Mouse (Mus musculus) urinary bladder, postnatal 25 days (tissue): ENCODE measurements around the gene Mrgprg.
A peak's percentile ranks its signal among the peaks of the same experiment; 100 is the strongest.

ENCODE experiments used
- DNase-seq: peaks from one replicate; pipeline ENCODE4 v3.0.0; 2022; ENCODE audit warnings: low spot score

The Mrgprg gene

DNA sequence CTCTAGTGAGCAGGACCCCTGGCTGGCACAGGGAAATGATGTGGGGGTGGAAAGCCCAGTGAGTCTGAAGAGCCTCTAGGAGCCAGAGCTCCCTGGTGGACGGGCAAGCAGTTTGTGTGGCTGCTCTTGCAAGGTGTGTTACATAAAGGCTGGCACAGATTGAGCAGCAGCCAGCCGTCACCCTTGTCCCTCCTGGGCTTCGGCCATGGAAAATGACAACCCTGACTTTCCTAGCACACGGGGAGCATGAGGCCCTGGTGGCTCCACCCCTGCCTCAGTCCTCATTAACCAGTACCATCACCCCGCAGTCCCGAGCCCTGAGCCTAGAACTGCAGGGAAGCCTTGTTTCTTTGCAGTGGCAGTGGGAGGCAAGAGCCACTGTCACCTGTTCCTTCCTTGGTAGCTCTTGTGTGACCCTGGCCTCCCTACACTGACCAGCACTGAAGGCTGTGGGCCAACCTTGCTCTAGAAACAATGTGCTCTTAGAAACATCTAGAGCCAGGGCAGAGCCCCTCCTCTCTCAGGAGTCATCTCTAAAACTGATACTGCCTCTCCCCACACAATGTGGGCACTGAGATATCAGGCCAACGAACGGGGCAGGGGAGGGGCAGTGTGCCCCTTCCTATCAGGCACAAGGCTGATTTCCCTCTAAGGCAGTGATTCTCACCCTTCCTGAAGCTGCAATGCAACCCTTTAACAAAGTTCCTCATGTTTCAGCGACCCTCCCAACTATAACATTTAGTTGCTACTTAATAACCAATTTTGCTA is 11.3 kb downstream of the Mrgprg start:
- DNase-seq: no peak

- peak; percentile 65 for DNase-seq
These were observed 12.6 kb downstream of the Mrgprg start for GRCm38 (mm10) chr7:143753990-143754715.

DNA sequence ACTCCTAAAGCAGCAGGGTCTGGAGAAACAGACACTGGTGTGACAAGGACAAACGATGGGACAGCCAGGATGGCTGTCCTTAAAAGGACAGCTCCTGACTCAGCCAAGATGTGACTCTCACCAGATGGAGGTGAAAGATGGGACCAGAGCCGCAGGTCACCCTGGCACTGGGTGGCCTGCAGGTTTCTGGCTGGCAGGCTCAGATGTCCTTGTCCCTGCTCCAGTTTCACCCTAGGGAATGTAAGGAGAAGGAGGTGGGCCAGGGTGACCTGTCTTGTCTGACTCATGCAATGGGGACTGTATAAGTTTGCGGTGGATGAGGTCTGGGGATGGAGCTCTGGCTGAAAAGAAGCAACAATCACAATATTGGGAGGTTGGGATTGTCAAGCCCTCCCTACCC is 14.2 kb downstream of the Mrgprg start:
- DNase-seq: no peak

GRCm38 (mm10) chr7:143752056-143752455 is 14.7 kb downstream of the Mrgprg start:
- no peak for DNase-seq

- DNase-seq: no peak
These were observed 15.4 kb downstream of the Mrgprg start for GRCm38 (mm10) chr7:143751380-143751779.

DNA sequence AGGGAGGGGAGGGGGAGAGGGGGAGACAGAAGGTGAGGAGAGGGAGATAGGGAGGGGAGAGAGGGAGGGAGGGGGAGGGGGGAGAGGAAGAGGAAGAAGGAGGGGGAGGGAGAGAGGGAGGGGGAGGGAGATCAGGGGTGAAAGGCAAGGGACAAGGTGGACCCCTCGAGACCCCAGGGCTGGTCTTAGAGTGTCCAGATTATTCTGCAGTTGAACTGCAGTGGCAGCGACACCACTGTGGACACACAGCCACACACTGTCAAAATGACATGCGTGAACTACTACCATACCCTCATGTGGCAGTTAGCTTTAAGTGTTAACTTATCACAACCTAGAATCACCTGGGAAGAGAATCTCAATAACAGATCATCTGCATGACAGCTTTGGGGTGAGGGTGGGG is 17.7 kb downstream of the Mrgprg start:
- no peak for DNase-seq

- DNase-seq: peak; percentile 83
These were observed 18.5 kb downstream of the Mrgprg start for GRCm38 (mm10) chr7:143748041-143748868.

GRCm38 (mm10) chr7:143740653-143741052 is 26.1 kb downstream of the Mrgprg start:
- DNase-seq: no peak

GRCm38 (mm10) chr7:143739511-143740461 is 27.0 kb downstream of the Mrgprg start:
- DNase-seq: peak; percentile 81

DNA sequence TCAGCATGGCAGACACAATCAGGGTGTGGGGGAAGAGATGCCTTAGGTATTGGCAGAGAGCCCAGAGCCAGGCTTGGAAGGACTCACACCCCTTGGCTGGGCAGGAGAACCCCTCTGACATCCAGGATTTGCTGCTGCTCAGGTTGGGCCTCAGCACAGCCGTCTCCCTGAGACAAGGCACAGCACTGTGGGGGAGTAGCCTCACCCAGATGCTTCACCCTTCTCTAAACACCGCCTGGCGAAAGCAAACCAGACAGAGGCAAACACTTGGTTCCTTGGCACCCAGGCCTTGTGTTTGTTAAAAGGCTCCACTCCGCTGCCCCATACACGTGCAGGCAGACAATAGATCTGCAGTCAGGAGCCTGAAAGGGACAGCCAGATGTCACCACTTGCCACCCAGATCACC is 28.2 kb downstream of the Mrgprg start:
- DNase-seq: no peak

- no peak for DNase-seq
These were observed 28.6 kb downstream of the Mrgprg start for GRCm38 (mm10) chr7:143738194-143738593.

DNA sequence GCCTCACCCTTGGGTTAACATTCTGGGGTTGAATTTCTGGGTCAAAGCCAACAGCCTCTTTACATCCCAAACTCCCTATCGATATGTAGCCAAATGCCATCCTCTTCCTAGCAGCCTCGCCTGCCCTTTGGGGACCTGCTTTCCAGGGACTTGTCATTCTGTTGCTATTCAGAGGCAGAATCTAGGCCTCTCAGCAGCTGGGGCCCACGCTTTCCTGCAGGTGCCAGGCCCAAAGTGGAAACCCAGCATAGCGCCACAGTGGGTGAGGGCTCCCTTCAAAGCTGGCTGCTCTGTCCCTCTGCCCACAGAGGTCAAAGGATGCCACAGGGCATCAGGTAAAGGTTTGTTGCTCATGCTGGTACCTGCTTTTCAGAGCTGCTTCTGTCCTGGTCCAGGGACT is 33.0 kb downstream of the Mrgprg start:
- DNase-seq: no peak

GRCm38 (mm10) chr7:143729886-143730285 is 36.9 kb downstream of the Mrgprg start:
- DNase-seq: no peak

- no peak for DNase-seq
These were observed 40.4 kb downstream of the Mrgprg start for GRCm38 (mm10) chr7:143726396-143726795.

DNA sequence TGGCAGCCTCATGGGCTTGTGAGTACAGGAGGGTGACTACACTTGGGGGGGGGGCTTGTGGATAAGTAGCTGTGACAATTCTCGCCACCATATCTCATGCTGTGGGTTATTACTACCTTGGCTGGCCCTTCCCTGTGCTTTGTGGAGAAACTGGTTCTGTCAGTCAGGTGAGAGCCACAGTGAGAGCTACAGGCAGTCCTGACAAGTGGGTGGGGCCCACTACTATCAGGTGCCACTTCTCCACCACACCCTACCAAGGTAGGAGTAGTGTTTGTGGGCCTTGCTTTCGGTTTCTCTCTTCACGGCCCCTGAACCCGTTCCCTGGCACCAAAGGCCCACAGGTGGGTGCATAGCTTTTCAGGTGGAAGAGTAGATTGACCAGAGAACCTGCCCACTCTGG is 43.0 kb downstream of the Mrgprg start:
- no peak for DNase-seq

DNA sequence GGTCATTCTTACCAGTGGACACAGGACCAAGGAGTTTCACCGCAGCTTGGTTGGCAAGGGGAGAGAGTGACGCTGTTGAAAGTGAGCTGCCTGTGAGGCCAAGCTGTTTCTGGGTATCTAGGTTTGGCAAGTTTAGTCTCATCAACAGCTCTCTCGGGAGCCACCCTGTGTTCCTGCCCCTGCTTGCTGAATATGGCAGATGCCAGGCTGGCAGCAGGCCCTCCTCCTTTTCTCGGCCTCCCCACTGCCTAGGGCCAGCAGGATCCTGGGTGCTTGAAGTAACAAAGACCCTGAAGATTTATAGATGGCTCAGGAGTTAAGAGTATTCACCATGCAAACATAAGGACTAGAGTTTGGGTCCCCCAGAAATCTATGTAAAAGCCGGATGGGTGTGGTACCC is 44.1 kb downstream of the Mrgprg start:
- DNase-seq: no peak

- DNase-seq: no peak
These were observed 49.0 kb downstream of the Mrgprg start for GRCm38 (mm10) chr7:143717811-143718210.
